Mouse (Mus musculus): Measurements from ENCODE around the gene Slc26a1. TPM values are rescaled to one million over a fixed set of nuclear protein-coding genes. Genes with fewer than 3 reads are reported as not detected.

Slc26a1 gene
- polyA plus RNA-seq, 1 experiment from 2014 or later, result 0.96 TPM

GRCm38 (mm10) chr5:108655381-108655780 is 20.0 kb downstream of the Slc26a1 start:
- WGBS, result 93% methylated on average over 9 of the region's 9 CpGs
- no peak for ATAC-seq (ENCODE audit: insufficient number of reproducible peaks, low FRiP score, low TSS enrichment, low read depth)
- H3K9me3 ChIP-seq (replicated peaks), result no peaks in the 10 kb centered on the region
- H3K4me3 ChIP-seq (replicated peaks), result no peak overlapping the region
- H3K4me2 ChIP-seq (replicated peaks), result no peak overlapping the region
- peaks cover 64% of the 10 kb centered on the region for H3K36me3 ChIP-seq
- no peak overlapping the region for H3K27ac ChIP-seq (replicated peaks)
- H3K9ac ChIP-seq, result no peak overlapping the region
- H3K4me1 ChIP-seq, result peaks cover 24% of the 10 kb centered on the region
- H3K27me3 ChIP-seq, result no peaks in the 10 kb centered on the region

GRCm38 (mm10) chr5:108654444-108654990 is 20.9 kb downstream of the Slc26a1 start:
- peaks cover 18% of the 10 kb centered on the region for H3K4me1 ChIP-seq
- no peak overlapping the region for H3K27ac ChIP-seq (replicated peaks)
- H3K36me3 ChIP-seq, result peaks cover 72% of the 10 kb centered on the region
- no peaks in the 10 kb centered on the region for H3K27me3 ChIP-seq
- 96% methylated on average over 10 of the region's 10 CpGs for whole genome bisulfite sequencing
- no peak overlapping the region for H3K4me2 ChIP-seq (replicated peaks)
- no peak for ATAC-seq (ENCODE audit: insufficient number of reproducible peaks, low FRiP score, low TSS enrichment, low read depth)
- H3K9me3 ChIP-seq (replicated peaks), result no peaks in the 10 kb centered on the region
- no peak overlapping the region for H3K9ac ChIP-seq
- H3K4me3 ChIP-seq (replicated peaks), result no peak overlapping the region

- WGBS, result 86% methylated on average over 6 of the region's 6 CpGs
- Histone ChIP-seq H3K36me3 (peaks cover 84% of the 10 kb centered on the region), H3K4me1 (0 out of 2 replicates have a peak, but pooled peaks cover 6% of the 10 kb centered on the region), H3K27me3 (no peaks in the 10 kb centered on the region), H3K9me3 (replicated peaks) (no peaks in the 10 kb centered on the region), H3K27ac (replicated peaks) (no peak overlapping the region), H3K4me2 (replicated peaks) (no peak overlapping the region), H3K4me3 (replicated peaks) (no peak overlapping the region), H3K9ac (no peak overlapping the region)
- no peak for ATAC-seq (ENCODE audit: insufficient number of reproducible peaks, low FRiP score, low TSS enrichment, low read depth)
Measured at GRCm38 (mm10) chr5:108653341-108653740, 22.0 kb downstream of the Slc26a1 start.

- no peak overlapping the region for H3K27ac ChIP-seq (replicated peaks)
- no peaks in the 10 kb centered on the region for H3K4me1 ChIP-seq
- H3K27me3 ChIP-seq, result no peaks in the 10 kb centered on the region
- H3K9ac ChIP-seq, result no peak overlapping the region
- H3K4me3 ChIP-seq (replicated peaks), result no peak overlapping the region
- no peak for ATAC-seq (ENCODE audit: insufficient number of reproducible peaks, low FRiP score, low TSS enrichment, low read depth)
- peaks cover 92% of the 10 kb centered on the region for H3K36me3 ChIP-seq
- WGBS, result 50% methylated on average over 1 of the region's 1 CpGs
- H3K9me3 ChIP-seq (replicated peaks), result no peaks in the 10 kb centered on the region
- no peak overlapping the region for H3K4me2 ChIP-seq (replicated peaks)
Measured at GRCm38 (mm10) chr5:108651823-108652222, 23.5 kb downstream of the Slc26a1 start.

- Histone ChIP-seq H3K9ac (no peak overlapping the region), H3K27ac (replicated peaks) (no peak overlapping the region), H3K4me1 (no peaks in the 10 kb centered on the region), H3K4me3 (replicated peaks) (no peak overlapping the region), H3K9me3 (replicated peaks) (no peaks in the 10 kb centered on the region), H3K27me3 (no peaks in the 10 kb centered on the region), H3K36me3 (peaks cover 94% of the 10 kb centered on the region), H3K4me2 (replicated peaks) (no peak overlapping the region)
- ATAC-seq (ENCODE audit: insufficient number of reproducible peaks, low FRiP score, low TSS enrichment, low read depth), result no peak
- WGBS, result 75% methylated on average over 5 of the region's 5 CpGs
Measured at GRCm38 (mm10) chr5:108651136-108651720, 24.1 kb downstream of the Slc26a1 start.

DNA sequence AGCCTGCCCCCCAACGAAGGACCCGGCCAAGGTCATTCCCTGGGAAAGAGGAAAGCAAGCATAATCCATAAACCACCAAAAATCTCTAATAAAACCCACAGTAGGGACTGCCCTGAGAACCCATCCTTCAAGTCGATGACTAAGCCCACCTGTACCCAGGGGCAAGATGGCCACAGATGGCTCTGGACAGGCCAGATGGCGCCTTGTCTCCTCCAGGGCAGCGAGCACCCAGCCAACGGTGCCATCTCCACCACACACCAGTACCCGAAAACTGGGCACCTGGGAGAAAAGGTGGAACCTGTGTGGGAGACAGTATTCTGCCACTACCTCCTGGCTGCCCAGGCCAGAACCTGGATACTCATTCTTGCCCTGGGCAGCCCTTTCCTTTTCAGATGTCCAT is 25.0 kb downstream of the Slc26a1 start:
- ATAC-seq (ENCODE audit: insufficient number of reproducible peaks, low FRiP score, low TSS enrichment, low read depth), result no peak
- no peaks in the 10 kb centered on the region for H3K4me1 ChIP-seq
- no peak overlapping the region for H3K9ac ChIP-seq
- no peaks in the 10 kb centered on the region for H3K9me3 ChIP-seq (replicated peaks)
- no peak overlapping the region for H3K4me2 ChIP-seq (replicated peaks)
- no peak overlapping the region for H3K4me3 ChIP-seq (replicated peaks)
- 87% methylated on average over 7 of the region's 7 CpGs for whole genome bisulfite sequencing
- H3K27ac ChIP-seq (replicated peaks), result no peak overlapping the region
- H3K27me3 ChIP-seq, result no peaks in the 10 kb centered on the region
- H3K36me3 ChIP-seq, result peaks cover 94% of the 10 kb centered on the region

- no peak overlapping the region for H3K9ac ChIP-seq
- 80% methylated on average over 11 of the region's 11 CpGs for WGBS
- H3K36me3 ChIP-seq, result peaks cover 92% of the 10 kb centered on the region
- no peak overlapping the region for H3K27ac ChIP-seq (replicated peaks)
- no peak for ATAC-seq (ENCODE audit: insufficient number of reproducible peaks, low FRiP score, low TSS enrichment, low read depth)
- H3K9me3 ChIP-seq (replicated peaks), result no peaks in the 10 kb centered on the region
- H3K27me3 ChIP-seq, result no peaks in the 10 kb centered on the region
- H3K4me2 ChIP-seq (replicated peaks), result no peak overlapping the region
- no peaks in the 10 kb centered on the region for H3K4me1 ChIP-seq
- H3K4me3 ChIP-seq (replicated peaks), result no peak overlapping the region
Measured at GRCm38 (mm10) chr5:108648937-108649576, 26.3 kb downstream of the Slc26a1 start.

DNA sequence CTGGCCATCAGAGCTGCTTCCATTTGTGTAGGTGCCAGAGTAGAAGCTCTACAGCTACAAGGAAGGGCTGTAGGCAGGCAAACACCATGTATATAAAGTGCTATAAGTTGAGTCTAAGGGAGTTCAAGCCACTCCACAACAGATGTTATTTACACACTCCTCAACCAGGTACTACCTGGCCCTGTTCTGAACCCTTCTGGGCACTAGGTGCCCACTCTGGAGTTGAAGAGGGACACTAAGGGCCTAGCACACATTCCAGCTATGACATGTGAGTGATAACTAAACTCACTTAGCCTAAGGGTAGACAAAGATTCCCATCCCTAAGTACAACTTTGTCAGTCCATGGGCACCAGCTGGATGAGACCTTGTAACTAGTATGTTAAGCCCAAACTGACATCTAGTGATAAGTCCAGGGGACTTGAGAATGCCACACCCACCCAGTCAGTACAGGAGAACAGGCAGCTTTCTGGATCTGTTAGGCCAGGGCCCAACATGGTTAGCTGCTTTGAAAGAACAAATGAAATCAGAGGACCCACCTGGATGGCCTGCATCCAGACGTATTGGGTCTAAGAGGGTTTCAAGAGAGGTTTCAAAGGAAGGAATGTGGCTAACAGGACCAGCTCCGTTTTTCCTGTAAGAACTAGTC is 27.4 kb downstream of the Slc26a1 start:
- Histone ChIP-seq H3K4me2 (replicated peaks) (no peak overlapping the region), H3K36me3 (peaks cover 91% of the 10 kb centered on the region), H3K4me3 (replicated peaks) (no peak overlapping the region), H3K4me1 (no peaks in the 10 kb centered on the region), H3K27me3 (no peaks in the 10 kb centered on the region), H3K9ac (no peak overlapping the region), H3K9me3 (replicated peaks) (no peaks in the 10 kb centered on the region), H3K27ac (replicated peaks) (no peak overlapping the region)
- no peak for ATAC-seq (ENCODE audit: insufficient number of reproducible peaks, low FRiP score, low TSS enrichment, low read depth)
- WGBS, result 89% methylated on average over 2 of the region's 2 CpGs

DNA sequence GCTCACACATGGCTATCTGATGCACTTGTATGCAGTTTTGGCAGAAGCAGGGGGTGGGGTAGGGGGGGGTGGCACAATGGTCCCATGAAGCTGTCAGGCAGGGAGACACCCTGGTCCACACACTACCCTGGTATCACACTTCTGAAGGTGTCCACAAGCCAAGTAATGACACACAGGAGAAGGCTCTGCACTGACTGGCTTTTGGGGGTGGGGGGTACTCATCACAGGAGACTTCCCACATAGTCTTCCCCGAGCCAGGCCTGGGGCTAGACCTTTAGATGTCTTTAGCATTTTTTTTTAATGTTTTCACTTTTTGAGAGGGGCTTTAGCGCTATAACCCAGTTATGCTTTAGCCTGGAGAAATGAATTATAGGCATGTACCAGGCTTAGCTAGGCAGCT is 28.1 kb downstream of the Slc26a1 start:
- WGBS, result 83% methylated on average over 2 of the region's 2 CpGs
- no peak for ATAC-seq (ENCODE audit: insufficient number of reproducible peaks, low FRiP score, low TSS enrichment, low read depth)
- no peak overlapping the region for H3K27ac ChIP-seq (replicated peaks)
- no peak overlapping the region for H3K4me3 ChIP-seq (replicated peaks)
- H3K36me3 ChIP-seq, result peaks cover 91% of the 10 kb centered on the region
- no peaks in the 10 kb centered on the region for H3K9me3 ChIP-seq (replicated peaks)
- no peak overlapping the region for H3K4me2 ChIP-seq (replicated peaks)
- H3K9ac ChIP-seq, result no peak overlapping the region
- H3K27me3 ChIP-seq, result no peaks in the 10 kb centered on the region
- no peaks in the 10 kb centered on the region for H3K4me1 ChIP-seq

- H3K27me3 ChIP-seq, result no peaks in the 10 kb centered on the region
- no peaks in the 10 kb centered on the region for H3K9me3 ChIP-seq (replicated peaks)
- no peak overlapping the region for H3K4me2 ChIP-seq (replicated peaks)
- peaks cover 88% of the 10 kb centered on the region for H3K36me3 ChIP-seq
- 88% methylated on average over 3 of the region's 3 CpGs for WGBS
- H3K4me1 ChIP-seq, result no peaks in the 10 kb centered on the region
- H3K4me3 ChIP-seq (replicated peaks), result no peak overlapping the region
- H3K27ac ChIP-seq (replicated peaks), result no peak overlapping the region
- no peak for ATAC-seq (ENCODE audit: insufficient number of reproducible peaks, low FRiP score, low TSS enrichment, low read depth)
- no peak overlapping the region for H3K9ac ChIP-seq
Measured at GRCm38 (mm10) chr5:108646343-108646660, 29.1 kb downstream of the Slc26a1 start.

GRCm38 (mm10) chr5:108645651-108646342 is 29.6 kb downstream of the Slc26a1 start:
- H3K4me2 ChIP-seq (replicated peaks), result no peak overlapping the region
- ATAC-seq (ENCODE audit: insufficient number of reproducible peaks, low FRiP score, low TSS enrichment, low read depth), result no peak
- no peaks in the 10 kb centered on the region for H3K27me3 ChIP-seq
- no peak overlapping the region for H3K4me3 ChIP-seq (replicated peaks)
- no peak overlapping the region for H3K27ac ChIP-seq (replicated peaks)
- H3K9me3 ChIP-seq (replicated peaks), result no peaks in the 10 kb centered on the region
- H3K4me1 ChIP-seq, result no peaks in the 10 kb centered on the region
- H3K9ac ChIP-seq, result no peak overlapping the region
- H3K36me3 ChIP-seq, result peaks cover 85% of the 10 kb centered on the region
- 87% methylated on average over 9 of the region's 9 CpGs for WGBS
